Mouse (Mus musculus): ENCODE results near the gene Sufu. TPM values are rescaled to one million over a fixed set of nuclear protein-coding genes. Genes with fewer than 3 reads are reported as not detected.

The Sufu gene
- total RNA-seq, 1 experiment from 2014 or later, result 5.5 TPM

GRCm38 (mm10) chr19:46454126-46454880 lies 57.6 kb downstream of the Sufu start:
- ATAC-seq (replicated peaks; ENCODE audit: insufficient number of reproducible peaks, low FRiP score, low TSS enrichment, poor library complexity, severe bottlenecking), result no peak

- no peak for ATAC-seq (replicated peaks; ENCODE audit: insufficient number of reproducible peaks, low FRiP score, low TSS enrichment, poor library complexity, severe bottlenecking)
These were observed 58.3 kb downstream of the Sufu start for GRCm38 (mm10) chr19:46455032-46455431.

GRCm38 (mm10) chr19:46455556-46455955 lies 58.9 kb downstream of the Sufu start:
- no peak for ATAC-seq (replicated peaks; ENCODE audit: insufficient number of reproducible peaks, low FRiP score, low TSS enrichment, poor library complexity, severe bottlenecking)

- ATAC-seq (replicated peaks; ENCODE audit: insufficient number of reproducible peaks, low FRiP score, low TSS enrichment, poor library complexity, severe bottlenecking), result no peak
These were observed 59.5 kb downstream of the Sufu start for GRCm38 (mm10) chr19:46456018-46456735.

- no peak for ATAC-seq (replicated peaks; ENCODE audit: insufficient number of reproducible peaks, low FRiP score, low TSS enrichment, poor library complexity, severe bottlenecking)
These were observed 61.1 kb downstream of the Sufu start for GRCm38 (mm10) chr19:46457798-46458197.

- ATAC-seq (replicated peaks; ENCODE audit: insufficient number of reproducible peaks, low FRiP score, low TSS enrichment, poor library complexity, severe bottlenecking), result no peak
These were observed 62.6 kb downstream of the Sufu start for GRCm38 (mm10) chr19:46459256-46459655.

- no peak for ATAC-seq (replicated peaks; ENCODE audit: insufficient number of reproducible peaks, low FRiP score, low TSS enrichment, poor library complexity, severe bottlenecking)
These were observed 63.2 kb downstream of the Sufu start for GRCm38 (mm10) chr19:46459889-46460288.

GRCm38 (mm10) chr19:46462574-46462973 lies 65.9 kb downstream of the Sufu start:
- ATAC-seq (replicated peaks; ENCODE audit: insufficient number of reproducible peaks, low FRiP score, low TSS enrichment, poor library complexity, severe bottlenecking), result no peak

GRCm38 (mm10) chr19:46463446-46463845 lies 66.8 kb downstream of the Sufu start:
- no peak for ATAC-seq (replicated peaks; ENCODE audit: insufficient number of reproducible peaks, low FRiP score, low TSS enrichment, poor library complexity, severe bottlenecking)

- 0 out of 2 replicates have a peak, but pooled peaks have one; percentile 15 for ATAC-seq (replicated peaks; ENCODE audit: insufficient number of reproducible peaks, low FRiP score, low TSS enrichment, poor library complexity, severe bottlenecking)
These were observed 69.5 kb downstream of the Sufu start for GRCm38 (mm10) chr19:46466160-46466559.

- ATAC-seq (replicated peaks; ENCODE audit: insufficient number of reproducible peaks, low FRiP score, low TSS enrichment, poor library complexity, severe bottlenecking), result peak; percentile 80
These were observed 70.4 kb downstream of the Sufu start for GRCm38 (mm10) chr19:46467051-46467503.

- no peak for ATAC-seq (replicated peaks; ENCODE audit: insufficient number of reproducible peaks, low FRiP score, low TSS enrichment, poor library complexity, severe bottlenecking)
These were observed 73.9 kb downstream of the Sufu start for GRCm38 (mm10) chr19:46470364-46471240.

- ATAC-seq (replicated peaks; ENCODE audit: insufficient number of reproducible peaks, low FRiP score, low TSS enrichment, poor library complexity, severe bottlenecking), result no peak
These were observed 74.8 kb downstream of the Sufu start for GRCm38 (mm10) chr19:46471324-46472093.

GRCm38 (mm10) chr19:46477432-46477845 lies 80.7 kb downstream of the Sufu start:
- ATAC-seq (replicated peaks; ENCODE audit: insufficient number of reproducible peaks, low FRiP score, low TSS enrichment, poor library complexity, severe bottlenecking), result no peak

GRCm38 (mm10) chr19:46478242-46478641 lies 81.5 kb downstream of the Sufu start:
- no peak for ATAC-seq (replicated peaks; ENCODE audit: insufficient number of reproducible peaks, low FRiP score, low TSS enrichment, poor library complexity, severe bottlenecking)

- ATAC-seq (replicated peaks; ENCODE audit: insufficient number of reproducible peaks, low FRiP score, low TSS enrichment, poor library complexity, severe bottlenecking), result peak; percentile 57; the same call in 1 of the 2 replicates
These were observed 82.1 kb downstream of the Sufu start for GRCm38 (mm10) chr19:46478826-46479225.

- ATAC-seq (replicated peaks; ENCODE audit: insufficient number of reproducible peaks, low FRiP score, low TSS enrichment, poor library complexity, severe bottlenecking), result no peak
These were observed 82.8 kb downstream of the Sufu start for GRCm38 (mm10) chr19:46479306-46480075.

Data from monocyte, adult 5-6 weeks (primary cell).